Mouse (Mus musculus) MEL (cell line): ENCODE measurements around the gene Cep131.

ENCODE experiments used
- CTCF ChIP-seq, 3 experiments: IDR thresholded peaks in 2 of 3; conservative IDR thresholded peaks in 1 of 3; 2 replicates each; pipeline ENCODE4 v1.5.1; 2011 to 2012; ENCODE audit warnings: low read length in 3 of 3, low read depth in 2 of 3, mild to moderate bottlenecking in 2 of 3, improper control_type of control experiment in 1 of 3, inconsistent platforms in 1 of 3, mixed read lengths in 1 of 3, moderate library complexity in 1 of 3; ENCODE audit not compliant: control insufficient read depth in 1 of 3, insufficient read depth in 1 of 3, poor library complexity in 1 of 3, severe bottlenecking in 1 of 3
- EP300 ChIP-seq, 2 experiments: IDR thresholded peaks; 2 replicates each; pipeline ENCODE4 v1.6.1; 2011; ENCODE audit warnings: improper control_type of control experiment in 2 of 2, low read length in 2 of 2, low read depth in 1 of 2, mild to moderate bottlenecking in 1 of 2
- MAFK ChIP-seq: IDR thresholded peaks from 2 replicates; pipeline ENCODE4 v1.6.1; 2011; ENCODE audit warnings: low read depth, mild to moderate bottlenecking, low read length, improper control_type of control experiment, borderline replicate concordance
- MAX ChIP-seq: IDR thresholded peaks from 2 replicates; pipeline ENCODE4 v1.6.1; 2011; ENCODE audit warnings: low read length, improper control_type of control experiment
- USF1 ChIP-seq: IDR thresholded peaks from 2 replicates; pipeline ENCODE4 v1.6.1; 2014; ENCODE audit warnings: low read depth, mild to moderate bottlenecking, inconsistent platforms, low read length, improper control_type of control experiment, moderate library complexity

- no peak for TF ChIP-seq MAX
- TF ChIP-seq USF1 = no peak
- TF ChIP-seq CTCF (IDR thresholded peaks at IDR 0.05 in 2 of 3, conservative IDR thresholded peaks at IDR 0.05 in 1 of 3; ENCODE audit: control insufficient read depth in 1 of 3, insufficient read depth in 1 of 3, low read depth in 2 of 3, low read length in 3 of 3, poor library complexity in 1 of 3, severe bottlenecking in 1 of 3) = no peak
- TF ChIP-seq MAFK = no peak
- TF ChIP-seq EP300 (IDR thresholded peaks at IDR 0.05; ENCODE audit: low read depth in 1 of 2, low read length in 2 of 2) = no peak
Observed at GRCm38 (mm10) chr11:120114488-120115215, 28.0 kb upstream of the Cep131 start.
